Mouse (Mus musculus): ENCODE data around the gene Slc47a1.
"Not testable (repeated sequence)": the region's sequence is repeated elsewhere in the genome, so short reads cannot be mapped to it uniquely, and the experiment has no call there.

Gene Slc47a1

GRCm38 (mm10) chr11:61377881-61378613, at the start of gene Slc47a1:
TSS of gene Slc47a1 (minus strand) at chr11:61378345.
- DNase-seq: peak in 1 of 2 experiments; percentile 24

DNA sequence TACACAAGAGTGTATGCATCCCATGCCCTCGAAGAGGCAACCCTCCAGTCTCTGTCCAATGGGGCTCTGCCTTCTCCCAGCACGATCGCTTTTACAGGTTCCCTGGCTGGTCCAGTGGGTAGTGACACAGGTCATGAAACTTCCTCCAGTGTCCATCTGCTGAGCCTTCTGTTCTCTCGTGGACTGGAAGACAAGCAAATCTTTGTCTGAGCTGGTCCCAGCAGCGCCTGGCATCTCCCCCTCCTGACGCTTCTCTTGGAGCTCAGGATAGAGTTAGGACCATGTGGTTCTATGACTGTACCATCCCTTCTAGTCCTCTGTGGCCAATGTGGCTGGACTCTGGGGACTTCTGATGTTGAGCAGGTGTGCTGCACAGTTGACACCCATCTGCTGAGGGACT, 41.1 kb upstream of the Slc47a1 start:
- peak; percentile 54 to 64 for DNase-seq

DNA sequence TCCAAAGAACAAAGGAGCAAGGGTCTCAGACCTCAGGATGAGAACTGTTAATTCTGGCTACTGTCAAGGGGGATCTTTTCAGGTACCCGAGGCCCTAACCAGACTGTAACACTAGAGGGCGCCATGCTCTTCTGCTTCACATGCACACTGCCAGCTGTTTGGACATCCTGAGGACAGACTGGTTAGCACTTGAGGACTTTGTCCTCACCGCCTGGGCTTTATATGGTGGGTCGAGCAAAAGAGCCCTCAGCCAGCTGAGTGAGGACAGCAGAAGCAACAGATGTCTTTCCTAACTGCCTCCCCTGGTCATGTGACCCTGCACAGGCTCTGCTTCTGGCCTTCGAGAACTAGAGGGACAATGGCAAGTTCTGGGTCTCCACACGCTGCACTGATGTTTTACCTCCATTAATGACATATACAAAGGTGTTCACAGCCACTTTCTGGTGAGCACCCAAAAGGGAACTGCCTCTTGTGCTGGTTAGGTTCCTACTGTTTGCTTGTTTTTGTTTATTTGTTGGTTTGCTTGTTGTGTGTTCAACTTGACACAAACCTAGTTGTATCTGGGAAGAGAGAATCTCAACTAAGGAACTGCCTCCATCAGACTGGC, 39.9 kb upstream of the Slc47a1 start:
- DNase-seq: peak; percentile 91 to 94

GRCm38 (mm10) chr11:61416540-61416939, 38.4 kb upstream of the Slc47a1 start:
- peak in 1 of 2 experiments; percentile 32 for DNase-seq

DNA sequence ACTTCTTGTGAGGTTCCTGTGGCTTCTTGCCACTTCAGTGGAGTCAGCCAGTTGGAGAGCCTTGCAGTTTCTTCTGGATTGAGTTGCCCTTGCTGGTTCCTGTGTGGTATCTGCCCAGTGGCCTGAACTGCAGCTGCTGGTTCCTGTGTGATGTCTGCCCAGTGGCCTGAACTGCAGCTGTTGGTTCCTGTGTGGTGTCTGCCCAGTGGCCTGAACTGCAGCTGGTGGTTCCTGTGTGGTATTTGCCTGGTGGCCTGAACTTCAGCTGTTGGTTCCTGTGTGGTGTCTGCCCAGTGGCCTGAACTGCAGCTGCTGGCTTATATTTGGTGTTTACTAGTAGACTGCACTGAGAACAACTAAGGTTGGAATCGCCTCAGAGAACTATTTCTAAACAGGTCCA, 37.3 kb upstream of the Slc47a1 start:
- no peak for DNase-seq

DNA sequence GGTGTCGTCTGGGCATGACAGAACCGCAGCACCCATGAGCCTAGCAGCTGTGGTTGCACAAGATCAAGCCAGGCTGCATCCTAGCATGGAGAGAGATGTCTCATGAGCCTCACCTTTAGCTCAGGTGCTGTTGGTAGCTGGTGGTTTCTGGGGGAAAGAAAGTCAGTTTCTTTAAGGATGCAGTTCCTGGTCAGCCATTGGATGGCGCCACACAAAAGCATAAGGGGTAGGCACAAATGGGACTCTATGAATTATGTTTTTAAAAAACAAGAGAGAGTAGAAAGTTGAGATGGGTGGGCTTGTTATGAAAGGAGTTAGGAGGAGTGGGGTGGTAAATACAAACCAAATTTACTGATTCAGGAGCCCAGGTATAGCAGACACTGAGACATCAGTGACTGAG, 36.4 kb upstream of the Slc47a1 start:
- no peak for DNase-seq

GRCm38 (mm10) chr11:61413411-61413810, 35.3 kb upstream of the Slc47a1 start:
- no peak for DNase-seq

DNA sequence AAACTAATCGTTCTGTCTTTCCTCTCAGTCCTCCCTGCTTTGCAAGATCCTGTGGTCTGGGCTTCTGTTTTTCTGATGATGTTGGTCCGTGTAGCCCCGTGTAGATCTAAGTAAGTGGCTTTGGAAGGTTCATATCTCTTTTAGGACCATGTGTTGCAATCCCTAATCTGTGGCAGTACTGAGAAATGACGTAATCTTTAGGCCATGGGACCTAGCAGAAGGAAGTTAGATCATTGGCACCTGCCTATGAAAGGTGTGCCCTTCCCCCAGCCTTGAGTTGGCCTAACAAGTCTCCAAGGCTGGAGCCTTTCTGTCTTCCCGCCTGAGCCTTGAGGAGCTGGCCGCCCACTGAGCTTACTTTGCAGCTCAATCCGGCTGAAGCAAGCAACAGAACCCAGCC, 33.7 kb upstream of the Slc47a1 start:
- DNase-seq: no peak

DNA sequence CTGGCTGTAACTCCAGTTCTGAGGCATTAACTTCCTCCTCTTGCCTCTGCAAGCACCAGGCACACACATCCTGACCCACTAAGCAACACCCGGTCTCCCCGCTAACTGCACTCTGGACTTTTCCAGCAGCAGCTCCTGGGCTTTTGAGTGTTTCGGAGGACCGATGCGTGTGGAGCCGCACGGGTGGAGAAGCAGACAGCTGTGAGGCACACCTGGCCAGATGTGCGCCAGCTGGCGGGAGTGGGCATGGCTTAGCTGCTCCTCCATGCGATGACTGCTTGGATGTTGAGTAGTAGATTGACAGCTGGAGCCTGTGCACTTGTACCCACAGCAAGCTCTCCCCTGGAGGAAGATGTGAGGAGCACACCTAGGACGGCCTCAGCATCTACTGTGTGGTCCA, 33.1 kb upstream of the Slc47a1 start:
- DNase-seq: no peak

GRCm38 (mm10) chr11:61410129-61410528, 32.0 kb upstream of the Slc47a1 start:
- peak; percentile 96 to 98 for DNase-seq

DNA sequence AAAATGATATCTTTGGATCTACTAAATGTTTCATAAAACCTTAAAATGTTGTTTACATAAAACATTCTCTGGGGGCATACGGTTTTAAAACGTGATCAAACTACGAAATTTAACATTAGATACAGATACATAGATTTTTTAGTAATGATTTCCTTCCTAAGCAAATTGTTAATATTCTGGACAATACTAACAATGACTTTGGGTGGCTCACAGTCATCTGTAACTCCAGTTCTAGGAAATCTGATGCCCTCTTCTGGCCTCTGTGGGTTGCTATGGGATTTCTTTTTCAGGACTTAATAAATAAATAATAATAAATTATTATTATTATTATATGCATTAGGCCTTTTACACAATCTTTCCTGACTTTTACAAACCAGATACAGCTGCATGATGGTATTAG, 30.9 kb upstream of the Slc47a1 start:
- DNase-seq: peak; percentile 66 to 70

GRCm38 (mm10) chr11:61408184-61409027, 30.3 kb upstream of the Slc47a1 start:
- peak; percentile 91 for DNase-seq

DNA sequence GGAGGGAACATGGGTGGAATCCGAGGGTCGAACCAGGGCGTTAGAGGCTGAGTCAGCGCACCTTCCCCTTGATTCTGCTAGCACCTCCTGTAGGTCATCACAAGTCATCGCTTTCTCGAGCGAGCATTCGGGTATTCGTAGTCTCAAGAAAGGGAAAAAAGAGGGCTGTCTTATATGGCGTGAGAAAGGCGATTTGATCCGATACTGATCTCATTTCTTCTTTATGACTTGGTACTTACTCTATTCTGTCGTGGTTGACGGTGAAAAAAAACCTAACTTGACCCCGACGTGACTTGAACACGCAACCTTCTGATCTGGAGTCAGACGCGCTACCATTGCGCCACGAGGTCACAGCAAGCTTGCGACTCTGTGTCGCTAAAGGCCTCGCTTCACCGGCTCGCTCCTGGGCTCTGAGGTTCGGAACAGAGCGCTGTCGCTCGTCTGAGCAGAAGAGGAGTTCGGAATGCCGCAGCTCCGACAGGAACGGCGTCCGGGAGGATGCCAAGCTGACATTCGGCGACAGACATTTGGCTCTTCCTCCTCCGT, 29.6 kb upstream of the Slc47a1 start:
- peak; percentile 94 to 95 for DNase-seq

DNA sequence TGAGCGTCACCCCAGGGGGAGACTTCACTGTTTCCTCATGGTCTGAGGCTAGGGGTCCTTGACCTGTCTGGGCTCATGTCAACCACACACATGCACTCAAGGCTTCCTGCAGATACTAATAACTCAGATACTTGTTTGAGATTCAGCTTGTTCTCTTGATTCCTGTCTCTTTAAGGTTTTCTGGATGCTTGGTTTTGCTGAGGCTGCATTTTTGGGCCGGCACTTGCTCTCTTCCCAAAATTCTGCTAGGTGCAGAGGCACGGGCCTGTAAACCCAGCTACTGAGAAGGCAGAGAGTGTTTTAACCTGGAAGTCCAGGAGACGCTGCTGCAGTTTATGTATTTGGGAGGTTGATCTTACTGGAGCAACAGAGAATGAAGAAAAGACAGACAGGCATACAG, 23.6 kb upstream of the Slc47a1 start:
- no peak for DNase-seq

- DNase-seq: peak; percentile 31 to 37
These were observed 22.7 kb upstream of the Slc47a1 start for GRCm38 (mm10) chr11:61400681-61401346.

DNA sequence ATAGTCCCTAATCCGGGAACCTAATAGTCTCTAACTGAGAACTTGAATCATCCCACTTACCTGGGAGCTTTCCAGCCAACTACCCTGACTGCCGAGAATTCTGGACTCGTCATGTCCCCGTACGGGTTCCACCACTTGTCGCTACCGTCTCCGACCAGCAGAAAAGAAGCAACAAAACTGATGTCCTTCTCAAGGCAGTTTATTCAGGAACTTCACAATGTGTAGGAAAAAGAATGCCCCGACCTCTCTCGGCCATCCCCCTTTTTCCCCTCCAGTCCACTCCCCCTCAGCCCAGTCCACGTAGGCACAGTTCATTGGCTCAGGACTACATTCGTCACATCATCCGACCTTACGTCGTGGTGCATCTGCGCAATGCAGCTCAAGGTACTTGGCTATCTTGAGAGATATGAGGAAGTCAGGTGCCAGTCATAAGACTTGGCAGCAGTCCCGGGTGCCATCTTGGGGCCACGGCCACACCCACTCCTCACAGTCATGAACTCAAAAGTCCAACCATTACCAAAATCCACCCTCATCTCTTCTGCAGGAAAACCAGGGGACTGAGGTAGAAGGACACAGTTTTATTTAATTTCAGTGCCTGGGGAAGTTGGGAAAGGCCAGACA, 19.4 kb upstream of the Slc47a1 start:
- DNase-seq: not testable (repeated sequence)

GRCm38 (mm10) chr11:61388936-61389335, 10.8 kb upstream of the Slc47a1 start:
- DNase-seq: no peak

DNA sequence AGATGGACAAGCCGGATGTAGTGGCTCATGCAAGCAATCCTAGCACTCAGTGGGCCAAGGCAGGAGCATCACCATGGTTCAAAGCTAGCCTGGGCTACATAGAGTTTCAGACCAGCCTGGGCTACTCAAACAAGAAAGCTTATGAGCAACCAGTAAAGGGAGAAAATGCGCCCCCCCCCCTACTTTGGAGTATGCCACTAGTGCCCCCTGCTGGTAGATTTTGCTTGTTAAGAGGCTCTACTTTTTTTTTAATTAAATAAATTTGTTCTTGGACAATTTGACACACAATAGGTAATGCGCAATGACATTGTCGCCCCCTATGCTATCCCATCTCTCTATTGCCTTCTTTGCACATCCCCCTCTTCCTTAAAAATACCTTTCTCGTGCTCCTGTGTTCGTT, 9.9 kb upstream of the Slc47a1 start:
- peak; percentile 56 to 73 for DNase-seq

DNA sequence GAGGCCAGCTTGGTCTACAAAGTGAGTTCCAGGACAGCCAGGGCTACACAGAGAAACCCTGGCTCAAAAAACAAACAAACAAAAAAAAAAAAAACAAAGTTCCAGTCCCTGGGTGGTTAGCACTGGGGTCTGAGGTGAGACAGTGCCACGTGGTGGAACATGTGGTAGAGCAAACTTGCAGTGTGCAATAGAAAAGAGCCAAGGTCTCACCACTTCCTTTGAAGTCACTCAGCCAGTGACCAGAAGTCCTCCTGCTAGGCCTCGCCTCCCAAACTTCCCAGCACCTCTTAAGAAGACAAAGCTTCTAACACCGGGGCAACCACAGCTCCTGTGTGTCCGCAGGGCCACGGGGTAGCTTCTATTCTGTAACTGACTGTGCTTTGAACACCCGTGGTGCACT, 9.1 kb upstream of the Slc47a1 start:
- no peak for DNase-seq

- no peak for DNase-seq
These were observed 7.6 kb upstream of the Slc47a1 start for GRCm38 (mm10) chr11:61385725-61386124.

DNA sequence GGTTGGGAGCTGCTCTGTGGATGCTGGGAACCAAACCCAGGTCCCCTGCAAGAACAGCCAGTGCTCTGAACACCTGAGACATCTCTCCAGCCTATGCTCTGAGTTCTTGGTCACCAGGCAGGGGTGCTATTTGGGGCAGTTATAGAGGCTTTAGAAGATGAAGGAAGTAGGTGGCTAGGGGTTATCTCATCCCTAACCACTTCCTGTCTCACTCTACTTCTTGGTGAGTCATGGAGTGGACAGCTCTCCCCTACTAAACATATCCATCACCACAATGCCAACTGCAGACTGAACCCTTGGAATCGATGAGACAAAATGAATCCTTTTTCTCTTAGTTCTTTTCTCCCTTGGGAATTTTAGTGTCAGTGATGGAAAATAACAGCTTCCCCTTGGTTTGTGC, 3.1 kb upstream of the Slc47a1 start:
- DNase-seq: no peak

DNA sequence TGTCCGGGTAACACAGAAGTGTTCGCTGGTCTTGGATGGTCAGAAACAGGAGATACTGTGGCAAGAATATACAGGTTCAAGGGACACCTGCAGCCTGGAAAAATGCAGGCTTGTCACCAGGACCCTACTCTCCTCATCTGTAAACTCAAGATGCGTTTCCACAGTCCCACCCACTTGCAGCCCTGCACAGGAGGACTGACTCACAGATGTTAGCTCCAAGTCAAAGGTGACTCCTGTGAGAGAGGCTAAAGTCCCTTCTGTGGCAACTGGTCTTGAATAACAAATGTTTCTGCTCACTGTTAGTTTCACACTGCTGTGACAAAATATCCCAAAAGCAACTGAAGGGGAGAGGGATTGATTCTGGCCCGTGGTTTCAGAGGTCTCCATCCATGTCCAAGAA, 506 bp upstream of the Slc47a1 start:
- DNase-seq: no peak

All from cerebellum, postnatal 10 days (tissue).